Mouse (Mus musculus): ENCODE results near the gene Gm340. TPM values are rescaled to one million over a fixed set of nuclear protein-coding genes. Genes with fewer than 3 reads are reported as not detected.
A peak's percentile ranks its signal among the peaks of the same experiment; 100 is the strongest.

The Gm340 gene
- total and polyA plus RNA-seq, 2 experiments from 2014 or later, result 0.79 to 5.1 TPM

DNA sequence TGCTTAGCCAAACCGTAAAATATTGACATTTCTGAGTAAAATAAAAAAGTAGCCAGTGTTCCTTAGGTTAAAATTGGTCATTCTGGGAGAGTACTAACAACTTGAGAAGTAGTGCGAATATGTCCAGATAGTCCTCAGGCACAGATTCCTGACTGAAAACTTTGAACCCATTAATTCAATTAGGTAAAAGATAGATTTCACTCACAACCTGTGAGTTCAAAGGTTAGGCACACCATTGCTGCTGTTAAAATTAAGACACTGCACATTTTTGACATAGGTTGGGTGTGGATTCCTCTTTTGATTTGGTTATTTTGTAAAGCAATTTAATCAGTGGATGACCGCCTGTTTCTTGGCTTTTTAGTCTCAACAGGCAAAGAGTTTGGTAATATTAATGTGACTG lies 21.3 kb upstream of the Gm340 start:
- no peaks in the 10 kb centered on the region for H3K4me1 ChIP-seq (ENCODE audit: control insufficient read depth, insufficient read depth)
- no peaks in the 10 kb centered on the region for H3K9me3 ChIP-seq (replicated peaks; ENCODE audit: control insufficient read depth, low read length)
- TF ChIP-seq CTCF (IDR thresholded peaks at IDR 0.05; ENCODE audit: low read depth), result no peak
- TF ChIP-seq EP300 (IDR thresholded peaks at IDR 0.05; ENCODE audit: low read depth), result no peak
- H3K4me2 ChIP-seq (ENCODE audit: low read depth, low read length), result no peak overlapping the region
- H3K4me3 ChIP-seq (ENCODE audit: low read depth, low read length), result no peak overlapping the region
- no peak overlapping the region for H3K9ac ChIP-seq (replicated peaks; ENCODE audit: low read depth, low read length)
- H3K27me3 ChIP-seq (ENCODE audit: control insufficient read depth, insufficient read depth, low read length), result no peaks in the 10 kb centered on the region
- ATAC-seq (ENCODE audit: insufficient read depth, low read depth) (no peak), DNase-seq (ENCODE audit: low spot score) (no peak)
- no peak overlapping the region for H3K27ac ChIP-seq (ENCODE audit: low read depth)
- 91% methylated on average over 3 of the region's 3 CpGs for WGBS
- H3K36me3 ChIP-seq (replicated peaks; ENCODE audit: control insufficient read depth, insufficient read depth, low read length), result peaks cover 29% of the 10 kb centered on the region

DNA sequence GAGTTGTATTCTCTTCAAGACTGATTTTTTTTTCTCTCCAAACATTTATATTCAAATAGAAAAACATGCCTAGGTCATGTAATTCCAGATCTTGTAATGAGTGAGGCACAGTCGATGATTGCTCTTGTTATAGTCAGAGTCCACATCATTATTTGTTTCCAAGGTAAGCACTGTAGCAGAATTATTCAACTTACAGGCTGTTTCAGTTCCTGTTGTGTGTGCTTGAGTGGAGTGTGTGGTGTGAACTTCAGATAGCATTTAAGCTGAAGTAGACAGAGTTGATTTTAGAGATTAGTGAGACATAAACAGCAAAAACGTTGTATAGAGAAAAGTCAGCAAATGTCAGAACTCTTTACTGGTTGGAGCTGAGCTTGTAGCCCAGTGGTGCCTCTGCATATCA lies 13.4 kb upstream of the Gm340 start:
- Histone ChIP-seq H3K4me1 (ENCODE audit: control insufficient read depth, insufficient read depth) (no peaks in the 10 kb centered on the region), H3K27me3 (ENCODE audit: control insufficient read depth, insufficient read depth, low read length) (no peaks in the 10 kb centered on the region), H3K27ac (ENCODE audit: low read depth) (no peak overlapping the region), H3K36me3 (replicated peaks; ENCODE audit: control insufficient read depth, insufficient read depth, low read length) (no peaks in the 10 kb centered on the region), H3K4me2 (ENCODE audit: low read depth, low read length) (no peak overlapping the region), H3K4me3 (ENCODE audit: low read depth, low read length) (no peak overlapping the region), H3K9me3 (replicated peaks; ENCODE audit: control insufficient read depth, low read length) (no peaks in the 10 kb centered on the region), H3K9ac (replicated peaks; ENCODE audit: low read depth, low read length) (no peak overlapping the region)
- TF ChIP-seq CTCF (IDR thresholded peaks at IDR 0.05; ENCODE audit: low read depth), result no peak
- no peak for TF ChIP-seq EP300 (IDR thresholded peaks at IDR 0.05; ENCODE audit: low read depth)
- no peak for DNase-seq (ENCODE audit: low spot score)
- no peak for ATAC-seq (ENCODE audit: insufficient read depth, low read depth)
- WGBS, result 63% methylated on average over 2 of the region's 2 CpGs

DNA sequence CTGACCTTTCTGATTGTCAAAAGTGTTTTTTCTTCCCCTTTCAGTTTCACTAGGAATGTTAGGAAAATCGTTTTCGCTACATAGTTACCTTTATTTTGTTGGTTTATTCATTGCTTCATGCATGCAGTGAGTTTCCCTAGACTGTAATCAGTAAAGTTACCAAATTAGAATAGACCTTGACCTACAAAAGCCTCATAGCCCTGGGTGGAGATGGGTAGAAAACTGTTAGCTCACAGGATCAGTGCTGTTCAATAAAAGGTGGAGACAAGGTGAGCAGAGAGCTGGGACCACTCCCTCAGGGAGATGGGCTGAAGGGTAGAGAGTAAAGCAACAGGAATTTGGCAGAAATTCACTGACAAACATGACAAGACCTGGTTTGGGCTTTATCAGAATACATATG lies 8.5 kb upstream of the Gm340 start:
- Histone ChIP-seq H3K9me3 (replicated peaks; ENCODE audit: control insufficient read depth, low read length) (no peaks in the 10 kb centered on the region), H3K9ac (replicated peaks; ENCODE audit: low read depth, low read length) (no peak overlapping the region), H3K4me3 (ENCODE audit: low read depth, low read length) (no peak overlapping the region), H3K4me2 (ENCODE audit: low read depth, low read length) (no peak overlapping the region), H3K4me1 (ENCODE audit: control insufficient read depth, insufficient read depth) (no peaks in the 10 kb centered on the region), H3K27ac (ENCODE audit: low read depth) (no peak overlapping the region), H3K36me3 (replicated peaks; ENCODE audit: control insufficient read depth, insufficient read depth, low read length) (no peaks in the 10 kb centered on the region), H3K27me3 (ENCODE audit: control insufficient read depth, insufficient read depth, low read length) (no peaks in the 10 kb centered on the region)
- no peak for ATAC-seq (ENCODE audit: insufficient read depth, low read depth)
- no peak for DNase-seq (ENCODE audit: low spot score)
- TF ChIP-seq EP300 (IDR thresholded peaks at IDR 0.05; ENCODE audit: low read depth), result no peak
- TF ChIP-seq CTCF (IDR thresholded peaks at IDR 0.05; ENCODE audit: low read depth), result no peak
- 95% methylated on average over 2 of the region's 2 CpGs for WGBS

DNA sequence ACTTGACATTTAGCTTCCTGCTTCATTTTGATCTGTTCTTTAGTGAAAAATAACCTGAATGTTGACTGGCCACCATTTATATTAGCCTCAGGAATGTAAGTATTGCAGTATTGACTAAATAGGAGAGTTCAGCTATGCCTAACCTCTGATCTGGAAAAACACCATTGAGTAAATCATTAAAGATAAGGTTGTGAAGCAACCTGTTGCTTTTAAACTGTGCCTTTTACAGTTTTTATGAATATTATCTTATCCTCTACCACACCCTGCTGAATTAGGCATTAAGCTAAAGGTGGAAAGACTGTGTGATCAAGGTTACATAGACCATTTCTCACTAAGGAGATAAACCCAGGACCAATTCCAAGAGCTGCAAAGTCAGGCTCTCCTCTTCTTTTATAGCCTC lies 4.6 kb upstream of the Gm340 start:
- Histone ChIP-seq H3K4me2 (ENCODE audit: low read depth, low read length) (no peak overlapping the region), H3K4me1 (ENCODE audit: control insufficient read depth, insufficient read depth) (no peaks in the 10 kb centered on the region), H3K36me3 (replicated peaks; ENCODE audit: control insufficient read depth, insufficient read depth, low read length) (peaks cover 11% of the 10 kb centered on the region), H3K9me3 (replicated peaks; ENCODE audit: control insufficient read depth, low read length) (no peaks in the 10 kb centered on the region), H3K4me3 (ENCODE audit: low read depth, low read length) (no peak overlapping the region), H3K27me3 (ENCODE audit: control insufficient read depth, insufficient read depth, low read length) (no peaks in the 10 kb centered on the region), H3K27ac (ENCODE audit: low read depth) (no peak overlapping the region), H3K9ac (replicated peaks; ENCODE audit: low read depth, low read length) (no peak overlapping the region)
- TF ChIP-seq CTCF (IDR thresholded peaks at IDR 0.05; ENCODE audit: low read depth) (no peak), EP300 (IDR thresholded peaks at IDR 0.05; ENCODE audit: low read depth) (no peak)
- DNase-seq (ENCODE audit: low spot score) (no peak), ATAC-seq (ENCODE audit: insufficient read depth, low read depth) (no peak)

DNA sequence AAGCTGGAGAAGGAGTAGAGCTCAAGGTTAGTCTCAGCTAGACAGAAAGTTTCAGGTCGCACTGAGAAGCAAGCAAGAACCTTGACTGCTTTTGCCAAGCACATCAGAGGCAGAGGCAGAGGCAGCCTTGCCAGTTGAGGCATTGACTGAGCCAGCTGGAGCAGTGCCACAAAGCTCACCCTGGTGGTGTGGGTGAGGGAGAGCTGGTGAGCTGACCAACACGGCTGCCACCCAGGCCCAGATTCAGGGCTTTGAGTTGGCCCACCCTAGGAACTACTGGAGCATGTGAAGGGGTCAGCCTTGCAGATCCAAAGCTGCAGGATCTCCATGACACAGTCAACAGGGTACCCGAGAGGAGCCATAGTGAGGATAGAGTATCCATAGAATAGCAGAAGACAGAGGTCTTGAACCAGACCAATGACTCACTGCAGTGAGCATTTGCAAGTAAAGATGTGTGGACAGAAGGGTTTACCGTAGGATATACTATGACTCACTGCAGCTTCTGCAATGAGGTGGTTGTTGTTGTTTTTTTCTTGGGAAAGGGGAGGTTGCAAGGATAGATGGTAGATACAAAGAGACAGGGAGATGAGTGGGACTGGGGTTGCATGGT lies 2.8 kb upstream of the Gm340 start:
- Histone ChIP-seq H3K27me3 (ENCODE audit: control insufficient read depth, insufficient read depth, low read length) (no peaks in the 10 kb centered on the region), H3K9ac (replicated peaks; ENCODE audit: low read depth, low read length) (no peak overlapping the region), H3K4me1 (ENCODE audit: control insufficient read depth, insufficient read depth) (no peaks in the 10 kb centered on the region), H3K4me2 (ENCODE audit: low read depth, low read length) (no peak overlapping the region), H3K9me3 (replicated peaks; ENCODE audit: control insufficient read depth, low read length) (no peaks in the 10 kb centered on the region), H3K27ac (ENCODE audit: low read depth) (no peak overlapping the region), H3K36me3 (replicated peaks; ENCODE audit: control insufficient read depth, insufficient read depth, low read length) (peaks cover 28% of the 10 kb centered on the region), H3K4me3 (ENCODE audit: low read depth, low read length) (no peak overlapping the region)
- 62% methylated on average over 4 of the region's 4 CpGs for WGBS
- 0 out of 2 replicates have a peak, but pooled peaks have one; percentile 41 for ATAC-seq (ENCODE audit: insufficient read depth, low read depth)
- TF ChIP-seq CTCF (IDR thresholded peaks at IDR 0.05; ENCODE audit: low read depth) (no peak), EP300 (IDR thresholded peaks at IDR 0.05; ENCODE audit: low read depth) (no peak)
- no peak for DNase-seq (ENCODE audit: low spot score)

DNA sequence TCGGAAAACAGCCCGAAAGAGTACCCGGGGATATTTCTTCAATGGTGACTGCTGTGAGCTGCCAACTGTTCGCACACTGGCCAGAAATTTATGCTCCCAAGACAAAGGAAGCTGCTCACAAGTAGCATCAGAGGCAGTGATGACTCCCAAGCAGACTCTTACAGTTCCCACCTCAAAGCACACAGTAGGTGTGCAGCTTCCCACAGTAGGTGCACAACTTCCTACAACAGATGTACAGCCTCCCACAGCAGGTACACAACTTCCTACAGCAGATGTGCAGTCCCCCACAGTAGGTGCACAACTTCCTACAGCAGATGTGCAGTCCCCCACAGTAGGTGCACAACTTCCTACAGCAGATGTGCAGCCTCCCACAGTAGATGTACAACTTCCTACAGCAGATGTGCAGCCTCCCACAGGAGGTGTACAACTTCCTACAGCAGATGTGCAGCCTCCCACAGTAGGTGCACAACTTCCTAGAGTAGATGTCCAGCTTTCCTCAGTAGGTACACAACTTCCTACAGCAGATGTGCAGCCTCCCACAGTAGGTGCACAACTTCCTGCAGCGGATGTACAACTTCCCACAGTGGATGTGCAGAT lies 846 bp downstream of the Gm340 start:
- no peak overlapping the region for H3K4me3 ChIP-seq (ENCODE audit: low read depth, low read length)
- ATAC-seq (ENCODE audit: insufficient read depth, low read depth), result no peak
- no peak overlapping the region for H3K9ac ChIP-seq (replicated peaks; ENCODE audit: low read depth, low read length)
- TF ChIP-seq CTCF (IDR thresholded peaks at IDR 0.05; ENCODE audit: low read depth) (no peak), EP300 (IDR thresholded peaks at IDR 0.05; ENCODE audit: low read depth) (no peak)
- H3K36me3 ChIP-seq (replicated peaks; ENCODE audit: control insufficient read depth, insufficient read depth, low read length), result peaks cover 44% of the 10 kb centered on the region
- DNase-seq (ENCODE audit: low spot score), result no peak
- H3K27me3 ChIP-seq (ENCODE audit: control insufficient read depth, insufficient read depth, low read length), result no peaks in the 10 kb centered on the region
- H3K9me3 ChIP-seq (replicated peaks; ENCODE audit: control insufficient read depth, low read length), result no peaks in the 10 kb centered on the region
- no peak overlapping the region for H3K4me2 ChIP-seq (ENCODE audit: low read depth, low read length)
- WGBS, result 96% methylated on average over 5 of the region's 5 CpGs
- H3K4me1 ChIP-seq (ENCODE audit: control insufficient read depth, insufficient read depth), result no peaks in the 10 kb centered on the region
- H3K27ac ChIP-seq (ENCODE audit: low read depth), result no peak overlapping the region

All from heart, postnatal 0 days (tissue).